Mouse (Mus musculus) NIH3T3 (cell line): ENCODE data around the gene Mkln1.
A peak's percentile ranks its signal among the peaks of the same experiment; 100 is the strongest.

Experiments
- DNase-seq: peaks from one replicate; pipeline ENCODE4 v3.0.0-alpha.2; 2012; ENCODE audit warnings: low read depth

Gene Mkln1

GRCm38 (mm10) chr6:31397775-31398430 is 632 bp upstream of the Mkln1 start:
- DNase-seq = no peak

DNA sequence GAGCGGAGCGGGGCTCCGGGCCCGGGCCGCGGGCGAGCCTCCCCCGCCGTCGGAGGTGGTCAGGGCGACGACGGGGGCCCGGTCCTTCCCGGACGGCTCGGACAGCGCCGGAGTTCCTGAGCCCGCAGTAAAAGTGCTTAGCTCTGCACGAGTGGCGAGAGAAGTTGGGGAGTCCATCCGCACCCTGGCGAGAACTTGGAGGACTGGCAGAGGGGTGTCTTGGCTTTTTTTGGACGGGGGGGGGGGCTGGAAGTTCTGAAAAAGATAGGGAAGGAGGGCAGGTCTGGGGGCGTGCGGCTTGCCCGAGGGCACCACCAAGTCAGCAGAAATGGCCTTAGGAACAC is 643 bp downstream of the Mkln1 start:
- DNase-seq = no peak

GRCm38 (mm10) chr6:31399566-31399965 is 1.0 kb downstream of the Mkln1 start:
- DNase-seq = peak; percentile 49

DNA sequence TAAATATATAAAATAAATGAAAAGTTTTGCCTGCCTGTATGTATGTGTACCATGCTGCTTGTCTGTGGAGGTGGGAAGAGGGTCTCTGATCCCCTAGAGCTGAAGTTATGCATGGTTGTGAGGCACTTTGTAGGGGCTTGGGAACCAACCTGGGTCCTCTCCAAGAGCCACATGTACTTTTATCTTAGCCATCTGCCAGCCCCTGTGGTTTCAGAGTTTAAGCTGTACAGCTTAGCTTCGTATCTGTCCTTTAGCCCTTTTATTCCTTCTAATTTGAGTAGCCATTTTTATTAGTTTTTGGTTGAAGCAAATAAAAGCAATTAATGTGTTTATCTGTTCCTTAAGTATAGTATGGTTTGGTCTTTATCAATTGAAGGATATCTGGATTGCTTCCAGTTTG is 12.5 kb downstream of the Mkln1 start:
- DNase-seq = no peak

- DNase-seq = peak; percentile 76
Observed at GRCm38 (mm10) chr6:31412487-31412886, 14.0 kb downstream of the Mkln1 start.

GRCm38 (mm10) chr6:31413556-31413955 is 15.0 kb downstream of the Mkln1 start:
- no peak for DNase-seq

- no peak for DNase-seq
Observed at GRCm38 (mm10) chr6:31414303-31414702, 15.8 kb downstream of the Mkln1 start.

GRCm38 (mm10) chr6:31425428-31425827 is 26.9 kb downstream of the Mkln1 start:
- DNase-seq = no peak

DNA sequence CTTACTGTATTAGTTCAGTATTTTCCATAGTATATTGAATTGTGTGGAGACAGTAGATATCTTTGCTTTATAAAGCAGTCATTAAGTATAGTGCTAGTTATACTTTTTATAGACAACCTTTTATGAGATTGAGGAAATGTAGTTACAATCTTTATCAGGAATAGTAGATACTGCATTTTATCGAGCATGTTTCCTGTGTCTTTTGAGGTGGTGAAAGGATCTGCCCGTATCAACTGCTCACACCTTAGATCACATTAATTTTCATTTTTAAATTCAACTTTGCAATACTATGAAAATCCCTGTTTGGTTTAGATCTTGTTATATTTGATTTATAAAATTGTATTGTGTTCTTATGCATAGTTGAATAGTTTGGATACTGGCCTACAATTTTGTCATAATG is 38.7 kb downstream of the Mkln1 start:
- DNase-seq = no peak

GRCm38 (mm10) chr6:31445258-31445657 is 46.7 kb downstream of the Mkln1 start:
- no peak for DNase-seq

GRCm38 (mm10) chr6:31453735-31454134 is 55.2 kb downstream of the Mkln1 start:
- DNase-seq = peak; percentile 79

DNA sequence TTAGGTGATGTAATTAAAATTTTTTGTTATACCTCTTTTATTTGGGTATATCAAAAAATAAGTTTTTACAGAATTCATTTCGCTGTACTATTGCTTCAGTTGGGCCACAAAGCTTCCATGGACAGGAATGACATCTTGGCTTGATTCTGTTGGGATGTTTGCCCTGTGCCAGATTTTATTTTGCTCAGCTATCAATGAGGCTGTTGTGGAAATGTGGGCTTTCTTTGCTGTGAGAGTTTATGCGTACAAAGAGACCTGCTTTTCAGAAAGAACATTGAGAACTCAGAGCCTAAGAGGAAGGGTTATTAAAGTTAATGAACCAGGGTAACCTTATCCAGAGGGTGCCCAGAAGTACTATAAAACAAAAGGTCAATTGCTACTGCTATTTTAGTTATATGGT is 56.8 kb downstream of the Mkln1 start:
- no peak for DNase-seq

DNA sequence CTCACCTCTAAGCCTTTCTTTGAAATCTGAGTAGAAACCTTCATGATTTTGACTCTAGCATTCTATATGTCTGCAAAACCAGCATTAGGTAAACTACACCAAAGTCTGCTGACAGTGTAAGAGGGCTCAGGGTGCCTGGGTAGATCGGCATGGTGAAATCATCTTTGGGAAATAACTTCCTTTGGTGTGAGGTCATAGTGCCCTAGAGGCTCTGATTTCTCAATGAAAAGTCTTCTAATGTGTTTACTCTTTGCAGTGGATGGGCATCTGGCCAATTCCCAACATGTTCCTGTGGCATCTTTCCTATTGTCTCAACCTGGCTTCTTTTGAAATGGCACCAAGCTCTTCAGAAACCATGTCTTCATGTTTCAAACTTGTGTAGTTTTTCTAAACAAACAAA is 58.5 kb downstream of the Mkln1 start:
- DNase-seq = peak; percentile 76

DNA sequence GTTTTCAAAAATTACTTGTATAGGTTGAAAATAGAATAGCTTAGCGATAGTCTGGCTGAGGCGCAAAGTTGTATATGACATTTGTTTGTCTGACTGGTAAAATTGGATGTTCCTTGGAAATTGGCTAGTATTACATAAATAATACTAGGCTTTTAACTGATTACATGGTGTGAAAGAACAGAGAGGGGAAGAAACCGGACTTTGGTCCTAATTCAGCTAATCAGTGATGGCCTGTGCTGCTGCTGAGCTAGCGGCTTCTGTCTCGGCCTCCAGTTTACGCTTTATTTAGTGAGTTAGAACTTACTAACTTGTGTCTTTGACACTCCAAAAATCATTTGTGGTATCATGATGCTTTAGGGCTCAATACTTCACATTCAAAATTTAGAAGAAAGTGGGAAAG is 70.9 kb downstream of the Mkln1 start:
- DNase-seq = no peak

GRCm38 (mm10) chr6:31478221-31478620 is 79.7 kb downstream of the Mkln1 start:
- peak; percentile 26 for DNase-seq

DNA sequence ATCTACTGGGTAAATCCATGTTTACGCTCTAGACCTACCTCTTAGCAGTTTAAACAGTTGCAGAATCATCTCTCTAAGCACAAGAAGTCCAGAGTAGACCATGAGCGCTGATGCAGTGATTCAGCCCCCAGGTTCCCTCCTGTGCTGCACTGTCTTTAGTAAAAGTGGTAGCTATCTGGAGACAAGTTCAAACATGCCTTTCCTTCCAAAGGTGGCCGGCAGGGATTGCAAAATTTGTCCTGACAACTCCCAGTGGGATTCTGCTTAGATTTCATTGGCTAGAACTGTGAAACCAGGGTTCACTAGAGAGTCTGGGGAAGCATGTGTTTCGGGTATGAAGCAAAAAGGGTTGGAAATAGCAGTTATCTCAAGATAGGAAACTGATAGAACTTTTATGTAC is 81.5 kb downstream of the Mkln1 start:
- DNase-seq = peak; percentile 31

GRCm38 (mm10) chr6:31486601-31487000 is 88.1 kb downstream of the Mkln1 start:
- peak; percentile 91 for DNase-seq

- DNase-seq = no peak
Observed at GRCm38 (mm10) chr6:31489950-31490349, 91.4 kb downstream of the Mkln1 start.

DNA sequence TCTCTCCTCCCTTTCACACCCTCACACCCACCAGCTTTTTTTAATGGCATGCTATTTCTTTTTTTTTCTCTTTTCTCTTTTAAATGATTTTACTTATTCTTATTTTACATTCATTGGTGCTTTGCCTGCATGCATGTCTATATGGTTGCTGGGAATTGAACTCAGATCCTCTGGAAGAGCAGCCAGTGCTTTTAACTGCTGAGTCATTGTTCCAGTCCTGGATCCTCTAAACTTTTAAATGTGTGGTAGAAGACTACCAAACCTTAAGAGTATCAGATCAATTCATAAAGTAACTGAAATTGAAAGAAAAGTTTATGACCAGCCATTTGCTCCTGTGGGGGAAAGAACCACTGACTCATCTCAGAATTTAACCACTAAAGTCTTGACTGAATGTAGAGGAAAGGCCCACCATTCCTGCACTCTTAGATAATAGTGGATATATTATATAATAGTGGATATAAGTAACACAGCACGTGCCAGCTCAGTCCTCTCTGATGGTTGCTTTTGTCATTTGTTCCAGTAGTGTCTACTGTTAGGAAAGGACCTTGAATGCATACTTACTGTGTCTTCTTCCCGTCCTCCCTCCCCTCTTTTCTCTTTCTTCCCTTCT is 96.7 kb downstream of the Mkln1 start:
- DNase-seq = no peak

DNA sequence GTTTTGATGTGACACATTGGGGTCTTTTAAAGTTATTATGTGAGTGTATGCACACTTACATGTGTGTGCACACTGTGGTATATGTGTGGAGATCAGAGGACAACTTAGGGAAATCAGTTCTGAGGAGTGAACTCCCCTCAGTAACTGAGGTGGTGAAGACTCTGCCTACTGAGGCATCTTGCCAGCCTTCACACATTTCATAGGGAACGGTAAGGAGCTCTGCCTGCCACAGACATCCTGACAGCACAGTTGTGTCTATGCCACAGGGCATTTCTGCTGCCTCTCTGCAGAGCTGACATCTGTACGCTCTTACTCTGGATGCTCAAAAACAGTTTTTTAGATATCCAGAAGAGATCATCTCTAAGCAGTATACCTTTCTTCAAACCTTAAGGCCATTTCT is 97.7 kb downstream of the Mkln1 start:
- DNase-seq = no peak

GRCm38 (mm10) chr6:31499836-31500235 is 101.3 kb downstream of the Mkln1 start:
- DNase-seq = no peak

DNA sequence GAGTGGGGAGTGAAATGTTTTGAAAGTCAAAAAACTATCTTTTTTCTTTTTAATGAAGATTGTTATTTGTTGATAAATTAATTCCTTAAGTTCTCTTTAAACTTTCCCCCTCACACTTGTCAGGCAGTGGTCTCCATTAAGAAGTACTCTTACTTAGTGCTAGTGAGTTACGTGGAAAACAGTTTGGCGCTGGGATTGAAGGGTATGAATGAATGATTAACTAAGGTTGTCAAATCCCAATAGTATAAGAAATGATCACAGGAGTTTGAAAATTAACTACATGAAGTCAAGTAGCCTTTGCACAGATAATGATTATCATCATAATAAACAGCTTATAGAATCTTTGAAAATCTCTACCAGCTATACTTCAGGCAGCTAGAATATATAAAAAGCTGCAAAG is 101.7 kb downstream of the Mkln1 start:
- DNase-seq = no peak

DNA sequence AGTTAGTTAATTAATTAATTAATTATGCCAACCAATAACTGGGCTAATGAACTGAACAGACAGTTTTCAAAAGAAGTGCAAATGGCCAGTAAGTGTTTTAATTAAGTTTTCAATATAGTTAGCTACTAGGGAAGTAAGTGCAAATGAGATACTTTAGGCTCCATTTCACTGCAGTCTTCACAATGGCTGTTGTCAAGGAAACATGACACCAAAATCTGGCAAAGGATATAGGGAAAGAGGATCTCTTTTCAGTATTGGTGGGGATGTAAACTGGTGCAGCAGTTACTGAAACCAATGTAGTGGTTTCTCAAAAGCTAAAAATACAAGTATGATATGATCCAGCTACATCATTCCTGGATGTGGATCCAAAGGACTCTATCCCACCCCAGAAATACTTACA is 102.2 kb downstream of the Mkln1 start:
- DNase-seq = no peak

DNA sequence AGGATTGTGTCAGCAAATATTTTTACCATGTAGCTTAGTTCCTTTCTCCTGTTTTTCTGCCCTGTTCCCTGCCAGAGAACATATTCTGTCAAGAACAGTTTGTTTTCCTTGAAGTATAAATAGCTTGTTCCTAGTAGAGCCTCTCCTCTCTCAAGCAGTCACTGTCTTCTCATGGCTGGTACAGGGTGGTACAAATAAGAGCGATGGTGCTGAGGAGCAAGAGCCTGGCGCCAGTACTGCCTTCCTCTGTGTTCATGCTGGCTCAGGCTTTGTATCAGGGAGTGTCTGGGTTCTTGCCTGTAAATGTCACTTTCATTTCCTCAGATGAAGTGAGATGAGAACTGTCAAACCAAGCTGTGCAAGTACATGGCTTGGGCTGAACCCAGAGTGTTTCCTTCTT is 104.1 kb downstream of the Mkln1 start:
- DNase-seq = no peak
